Mouse (Mus musculus): ENCODE data around the gene Wwox.

The Wwox gene

GRCm38 (mm10) chr8:114673416-114673815 is 234.0 kb downstream of the Wwox start:
- DNase-seq = no peak

- peak; percentile 95 for DNase-seq
These were observed 235.7 kb downstream of the Wwox start for GRCm38 (mm10) chr8:114675151-114675550.

- no peak for DNase-seq
These were observed 237.5 kb downstream of the Wwox start for GRCm38 (mm10) chr8:114676918-114677317.

GRCm38 (mm10) chr8:114677551-114678127 is 238.2 kb downstream of the Wwox start:
- DNase-seq = no peak

- DNase-seq = no peak
These were observed 240.1 kb downstream of the Wwox start for GRCm38 (mm10) chr8:114679386-114680098.

- no peak for DNase-seq
These were observed 241.7 kb downstream of the Wwox start for GRCm38 (mm10) chr8:114681136-114681535.

GRCm38 (mm10) chr8:114682166-114682565 is 242.7 kb downstream of the Wwox start:
- DNase-seq = no peak

GRCm38 (mm10) chr8:114684046-114684702 is 244.7 kb downstream of the Wwox start:
- peak; percentile 96 for DNase-seq

- DNase-seq = no peak
These were observed 247.0 kb downstream of the Wwox start for GRCm38 (mm10) chr8:114686462-114686861.

GRCm38 (mm10) chr8:114688732-114689131 is 249.3 kb downstream of the Wwox start:
- no peak for DNase-seq

GRCm38 (mm10) chr8:114694566-114695198 is 255.2 kb downstream of the Wwox start:
- DNase-seq = no peak

- DNase-seq = no peak
These were observed 264.1 kb downstream of the Wwox start for GRCm38 (mm10) chr8:114703517-114703916.

GRCm38 (mm10) chr8:114707538-114708138 is 268.2 kb downstream of the Wwox start:
- no peak for DNase-seq

- DNase-seq = no peak
These were observed 276.0 kb downstream of the Wwox start for GRCm38 (mm10) chr8:114715318-114716070.

- peak; percentile 91 for DNase-seq
These were observed 277.2 kb downstream of the Wwox start for GRCm38 (mm10) chr8:114716546-114717255.

- DNase-seq = no peak
These were observed 279.4 kb downstream of the Wwox start for GRCm38 (mm10) chr8:114718821-114719220.

- DNase-seq = no peak
These were observed 283.2 kb downstream of the Wwox start for GRCm38 (mm10) chr8:114722611-114723010.

- DNase-seq = no peak
These were observed 292.0 kb downstream of the Wwox start for GRCm38 (mm10) chr8:114731260-114732140.

- no peak for DNase-seq
These were observed 303.9 kb downstream of the Wwox start for GRCm38 (mm10) chr8:114743185-114743915.

- no peak for DNase-seq
These were observed 306.9 kb downstream of the Wwox start for GRCm38 (mm10) chr8:114746373-114746772.

All from heart, adult 11 months (tissue).